Mouse (Mus musculus) forelimb bud, embryonic 11.5 days (tissue): Measurements from ENCODE around the gene Gm21637.
"Not testable (repeated sequence)": the region's sequence is repeated elsewhere in the genome, so short reads cannot be mapped to it uniquely, and the experiment has no call there.

Experiments used
- DNase-seq: peaks from one replicate; pipeline ENCODE4 v3.0.0-alpha.2; 2012; ENCODE audit warnings: low read depth, low spot score

Gene Gm21637

DNA sequence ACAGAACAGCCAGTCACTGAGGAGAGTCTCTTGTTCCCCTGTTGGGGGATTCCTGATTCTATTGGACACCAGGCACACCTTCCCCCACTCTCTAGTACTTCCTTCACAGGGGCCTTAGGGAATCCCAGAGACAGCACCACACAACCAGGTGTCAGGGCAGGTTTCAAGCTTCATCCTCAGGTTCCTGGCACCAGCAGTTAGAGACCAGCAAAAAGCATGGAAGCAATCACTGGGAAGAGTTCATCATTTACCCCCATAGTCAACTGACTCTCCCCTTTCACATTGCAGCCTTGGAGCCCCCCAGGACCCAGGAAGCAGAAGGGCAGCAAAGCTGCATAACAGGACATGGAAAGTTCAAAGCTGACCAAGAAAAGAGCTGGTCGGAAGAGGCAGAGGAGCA lies at the start of gene Gm21637:
Gene Gm21637, plus strand, starts transcription at position 301 of the 400 bp plus-strand sequence.
- not testable (repeated sequence) for DNase-seq
